Mouse (Mus musculus) CH12.LX (cell line): Measurements from ENCODE around the gene Ttll8. TPM values are rescaled to one million over a fixed set of nuclear protein-coding genes. Genes with fewer than 3 reads are reported as not detected.

Experiments
- DNase-seq: peaks from one replicate; pipeline ENCODE4 v3.0.0-alpha.2; 2013; ENCODE audit errors: extremely low read depth
- H3K27ac ChIP-seq: 2 replicates; pipeline ENCODE4 v1.5.1; 2012; ENCODE audit warnings: low read depth, mild to moderate bottlenecking, control low read depth, moderate library complexity; ENCODE audit not compliant: insufficient read depth
- H3K27me3 ChIP-seq: replicated peaks from 2 replicates; pipeline ENCODE3; 2012; ENCODE audit warnings: inconsistent platforms
- H3K36me3 ChIP-seq, 2 experiments: replicated peaks in 1 of 2; 2 replicates each; pipeline versions ENCODE3 to v1.6.1; 2012; ENCODE audit warnings: inconsistent platforms in 1 of 2, low read length in 1 of 2, mild to moderate bottlenecking in 1 of 2, mixed read lengths in 1 of 2, moderate library complexity in 1 of 2; ENCODE audit not compliant: control insufficient read depth in 1 of 2, insufficient read depth in 1 of 2
- H3K4me1 ChIP-seq, 2 experiments: 2 replicates each; pipeline ENCODE4 v1.6.1; 2012; ENCODE audit warnings: inconsistent platforms in 1 of 2, moderate library complexity in 1 of 2; ENCODE audit not compliant: insufficient read depth in 2 of 2, control insufficient read depth in 1 of 2
- H3K4me2 ChIP-seq: 2 replicates; pipeline ENCODE4 v1.6.1; 2012; ENCODE audit warnings: low read depth, mild to moderate bottlenecking, control low read depth; ENCODE audit not compliant: poor library complexity, insufficient read depth, severe bottlenecking
- H3K4me3 ChIP-seq, 3 experiments: fragments of 150-350 bp in 1 of 3; sonication (generic) in 1 of 3; replicated peaks in 1 of 3; 2 replicates each; pipeline versions ENCODE3 to v1.5.1; 2011 to 2012; ENCODE audit warnings: low read depth in 2 of 3, low read length in 2 of 3, mild to moderate bottlenecking in 2 of 3, moderate library complexity in 2 of 3, control low read depth in 1 of 3, improper control_type of control experiment in 1 of 3, inconsistent platforms in 1 of 3, mixed read lengths in 1 of 3; ENCODE audit not compliant: poor library complexity in 1 of 3
- H3K79me2 ChIP-seq: replicated peaks from 2 replicates; pipeline ENCODE4 v1.6.1; 2012; ENCODE audit warnings: mild to moderate bottlenecking, moderate library complexity; ENCODE audit not compliant: control insufficient read depth, poor library complexity, insufficient read depth, severe bottlenecking; ENCODE audit errors: extremely low read depth
- H3K9ac ChIP-seq: 2 replicates; pipeline ENCODE4 v1.6.1; 2012; ENCODE audit warnings: low read depth, mild to moderate bottlenecking, control low read depth, moderate library complexity; ENCODE audit not compliant: insufficient read depth
- H3K9me3 ChIP-seq: replicated peaks from 2 replicates; pipeline ENCODE3; 2012; ENCODE audit warnings: low read length, inconsistent platforms, mixed read lengths
- CHD2 ChIP-seq: IDR thresholded peaks from 2 replicates; pipeline ENCODE4 v1.6.1; 2011; ENCODE audit warnings: low read length, improper control_type of control experiment
- IRF4 ChIP-seq: IDR thresholded peaks from 2 replicates; pipeline ENCODE4 v1.6.1; 2014; ENCODE audit warnings: low read depth, mild to moderate bottlenecking, inconsistent platforms, low read length, improper control_type of control experiment
- JUN ChIP-seq: IDR thresholded peaks from 2 replicates; pipeline ENCODE4 v1.6.1; 2011; ENCODE audit warnings: low read depth, mild to moderate bottlenecking, low read length, improper control_type of control experiment, moderate library complexity; ENCODE audit not compliant: insufficient read depth
- JUND ChIP-seq: conservative IDR thresholded peaks from 2 replicates; pipeline ENCODE4 v1.6.1; 2011; ENCODE audit warnings: low read depth, low read length, improper control_type of control experiment
- MAFK ChIP-seq: IDR thresholded peaks from 2 replicates; pipeline ENCODE4 v1.6.1; 2011; ENCODE audit warnings: low read length, improper control_type of control experiment; ENCODE audit not compliant: insufficient replicate concordance
- MAX ChIP-seq: IDR thresholded peaks from 2 replicates; pipeline ENCODE4 v1.6.1; 2011; ENCODE audit warnings: low read length, improper control_type of control experiment
- MAZ ChIP-seq: IDR thresholded peaks from 2 replicates; pipeline ENCODE4 v1.6.1; 2012; ENCODE audit warnings: low read depth, mild to moderate bottlenecking, inconsistent platforms, low read length, improper control_type of control experiment, moderate library complexity
- MXI1 ChIP-seq: IDR thresholded peaks from 2 replicates; pipeline ENCODE4 v1.6.1; 2011; ENCODE audit warnings: mild to moderate bottlenecking, low read depth, low read length, improper control_type of control experiment
- NELFE ChIP-seq: IDR thresholded peaks from 2 replicates; pipeline ENCODE4 v1.6.1; 2011; ENCODE audit warnings: low read depth, low read length, improper control_type of control experiment
- NRF1 ChIP-seq: IDR thresholded peaks from 2 replicates; pipeline ENCODE4 v1.6.1; 2014; ENCODE audit warnings: low read depth, mild to moderate bottlenecking, inconsistent platforms, low read length, improper control_type of control experiment, moderate library complexity
- RCOR1 ChIP-seq: conservative IDR thresholded peaks from 2 replicates; pipeline ENCODE4 v1.6.1; 2012; ENCODE audit warnings: low read depth, mild to moderate bottlenecking, inconsistent platforms, low read length, improper control_type of control experiment
- UBTF ChIP-seq: IDR thresholded peaks from 2 replicates; pipeline ENCODE4 v1.6.1; 2012; ENCODE audit warnings: low read depth, mild to moderate bottlenecking, inconsistent platforms, low read length, improper control_type of control experiment, moderate library complexity
- ZNF384 ChIP-seq: IDR thresholded peaks from 2 replicates; pipeline ENCODE4 v1.6.1; 2012; ENCODE audit warnings: low read depth, low read length, improper control_type of control experiment, inconsistent platforms
- dilution Hi-C: fragments of 300-500 bp; cut with MboI; formaldehyde crosslinking; loops from 2 replicates; pipeline ENCODE4 v1.14.3; 2020; ENCODE audit warnings: low sequenced_read_pairs; ENCODE audit not compliant: extremely low pct_unique_long_range_greater_than_20kb, extremely low pct_ligation_motif_present
- in situ Hi-C: fragments of 300-500 bp; cut with MboI; formaldehyde crosslinking; loops from 3 replicates; pipeline ENCODE4 v1.14.3; 2019; ENCODE audit warnings: low sequenced_read_pairs, low pct_ligation_motif_present, low pct_unique_long_range_greater_than_20kb, mixed read lengths
- polyA plus RNA-seq: library from polyadenylated mRNA; unstranded; fragments of >175 nt; gene quantifications from 2 replicates; pipeline ENCODE4 v1.2.1, GENCODE M21; 2012; ENCODE audit warnings: low read depth; ENCODE audit not compliant: insufficient read length
- total RNA-seq, 2 experiments: library from RNA; depleted of rRNA; stranded (reverse); fragments of 300-350 nt in 1 of 2; fragments of >200 nt in 1 of 2; gene quantifications; 2 replicates each; pipeline ENCODE4 v1.2.3; 2012 to 2014

Gene Ttll8
- total and polyA plus RNA-seq, 3 experiments: not detected

- TF ChIP-seq MAX (0 out of 2 replicates have a peak, but pooled peaks have one; percentile 48), JUN (no peak), MAFK (no peak), NRF1 (no peak), ZNF384 (no peak), MXI1 (peak; percentile 56), IRF4 (peak; percentile 53; the same call in 1 of the 2 replicates), NELFE (no peak), RCOR1 (no peak), MAZ (peak; percentile 88)
Observed at GRCm38 (mm10) chr15:88863695-88864231, 90.5 kb downstream of the Ttll8 start (continued).

GRCm38 (mm10) chr15:88862881-88863694, 91.1 kb downstream of the Ttll8 start:
- H3K4me1 ChIP-seq: peaks cover 12 to 35% of the 10 kb centered on the region in 2 experiments
- H3K4me3 ChIP-seq: peak overlapping the region; percentile 73 to 91 (median 76)
- dilution Hi-C loops (no loop called here), in situ Hi-C loops (no loop called here)
- peak overlapping the region; percentile 13; the same call in 1 of the 2 replicates for H3K27ac ChIP-seq
- H3K9me3 ChIP-seq: peaks cover 2% of the 10 kb centered on the region
- H3K4me2 ChIP-seq: peak overlapping the region; percentile 85
- H3K79me2 ChIP-seq: 0 out of 2 replicates have a peak, but pooled peaks cover 3% of the 10 kb centered on the region
- DNase-seq: peak; percentile 28
- H3K36me3 ChIP-seq: peaks cover 6 to 31% of the 10 kb centered on the region in 2 experiments
- H3K27me3 ChIP-seq: peaks cover 31% of the 10 kb centered on the region
- H3K9ac ChIP-seq: peak overlapping the region; percentile 64
- TF ChIP-seq UBTF (peak; percentile 68; the same call in 1 of the 2 replicates), JUND (no peak), MAX (0 out of 2 replicates have a peak, but pooled peaks have one; percentile 14), CHD2 (no peak), MXI1 (peak; percentile 43; the same call in 1 of the 2 replicates), NRF1 (0 out of 2 replicates have a peak, but pooled peaks have one; percentile 41)
